Mouse (Mus musculus): ENCODE data around the gene Scgb1a1.

DNA sequence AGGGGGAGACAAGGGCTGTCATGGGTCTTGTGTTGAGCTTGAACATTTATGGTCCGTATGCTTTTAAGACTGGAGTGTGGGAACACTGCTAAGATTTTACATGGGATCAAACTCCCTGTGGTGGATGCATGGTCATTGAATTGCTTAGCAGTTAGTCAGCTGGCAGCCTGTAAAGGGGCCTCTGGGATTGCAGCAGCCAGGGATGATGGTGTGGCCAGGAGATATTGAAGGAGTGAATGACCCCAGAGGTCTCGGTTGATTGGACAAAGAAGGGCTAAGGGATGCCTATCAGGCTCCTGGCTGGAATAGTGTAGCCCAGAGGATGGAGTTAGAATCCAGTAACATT is 4.8 kb downstream of the Scgb1a1 start:
- TF ChIP-seq POLR2A (IDR thresholded peaks at IDR 0.05; ENCODE audit: control insufficient read depth, extremely low read depth, insufficient read depth, low read length, poor library complexity) (no peak), CTCF (IDR thresholded peaks at IDR 0.05; ENCODE audit: borderline replicate concordance, control insufficient read depth, extremely low read depth, insufficient read depth, low read length, poor library complexity) (no peak)
